Mouse (Mus musculus) stomach, postnatal 0 days (tissue): Measurements from ENCODE around the gene Tbcd. TPM values are rescaled to one million over a fixed set of nuclear protein-coding genes. Genes with fewer than 3 reads are reported as not detected.

Source experiments
- ATAC-seq: fragments of 200-750 bp; cut with Nextera tagmentation; 2 replicates; pipeline ENCODE4 v1.8.0; 2017; ENCODE audit not compliant: low FRiP score, low TSS enrichment
- DNase-seq: peaks from one replicate; pipeline ENCODE4 v3.0.0-alpha.2; 2016; ENCODE audit warnings: low spot score
- H3K27ac ChIP-seq: fragments of 300-500 bp; sonication (generic); replicated peaks from 2 replicates; pipeline ENCODE4 v1.5.1; 2014; ENCODE audit warnings: mild to moderate bottlenecking, control low read depth
- H3K27me3 ChIP-seq: fragments of 300-500 bp; sonication (generic); 2 replicates; pipeline ENCODE4 v1.6.1; 2014; ENCODE audit warnings: low read length; ENCODE audit not compliant: control insufficient read depth, insufficient read depth
- H3K36me3 ChIP-seq: fragments of 300-500 bp; sonication (generic); 2 replicates; pipeline ENCODE4 v1.6.1; 2014; ENCODE audit warnings: low read length, mixed read lengths; ENCODE audit not compliant: control insufficient read depth, insufficient read depth
- H3K4me1 ChIP-seq: fragments of 300-500 bp; sonication (generic); replicated peaks from 2 replicates; pipeline ENCODE4 v1.6.1; 2014; ENCODE audit warnings: antibody characterized with exemption; ENCODE audit not compliant: control insufficient read depth, insufficient read depth
- H3K4me2 ChIP-seq: fragments of 300-500 bp; sonication (generic); replicated peaks from 2 replicates; pipeline ENCODE4 v1.6.1; 2014; ENCODE audit warnings: low read depth, mild to moderate bottlenecking, control low read depth, moderate library complexity
- H3K4me3 ChIP-seq: fragments of 300-500 bp; sonication (generic); 2 replicates; pipeline ENCODE4 v1.5.1; 2014; ENCODE audit warnings: low read depth, low read length, control low read depth
- H3K9ac ChIP-seq: fragments of 300-500 bp; sonication (generic); 2 replicates; pipeline ENCODE4 v1.6.1; 2014; ENCODE audit warnings: mild to moderate bottlenecking, low read length, control low read depth, mixed read lengths
- H3K9me3 ChIP-seq: fragments of 300-500 bp; sonication (generic); 2 replicates; pipeline ENCODE4 v1.6.1; 2016; ENCODE audit warnings: low read length; ENCODE audit not compliant: control insufficient read depth
- CTCF ChIP-seq: IDR thresholded peaks from 2 replicates; pipeline ENCODE4 v1.5.1; 2016; ENCODE audit warnings: antibody characterized with exemption, low read depth, mild to moderate bottlenecking, moderate library complexity
- EP300 ChIP-seq: optimal IDR thresholded peaks from 2 replicates; pipeline ENCODE3; 2016; ENCODE audit warnings: antibody characterized with exemption
- WGBS: fragments of 180-500 bp; shearing (Covaris S2); extraction: QIAGEN DNeasy Blood & Tissue Kit; methylation state at CpG from one replicate; pipeline ENCODE4 v1.1.7; 2014; 5-methylcytosine and 5-hydroxymethylcytosine counted together
- polyA plus RNA-seq: library from polyadenylated mRNA; unstranded; fragments of >200 nt; fragmentation: Nextera tagmentation; extraction: Ambion mirVana; gene quantifications from 2 replicates; pipeline ENCODE4 v1.2.1, GENCODE M21; 2015

The Tbcd gene
- polyA plus RNA-seq, 1 experiment from 2014 or later: 36.8 TPM

DNA sequence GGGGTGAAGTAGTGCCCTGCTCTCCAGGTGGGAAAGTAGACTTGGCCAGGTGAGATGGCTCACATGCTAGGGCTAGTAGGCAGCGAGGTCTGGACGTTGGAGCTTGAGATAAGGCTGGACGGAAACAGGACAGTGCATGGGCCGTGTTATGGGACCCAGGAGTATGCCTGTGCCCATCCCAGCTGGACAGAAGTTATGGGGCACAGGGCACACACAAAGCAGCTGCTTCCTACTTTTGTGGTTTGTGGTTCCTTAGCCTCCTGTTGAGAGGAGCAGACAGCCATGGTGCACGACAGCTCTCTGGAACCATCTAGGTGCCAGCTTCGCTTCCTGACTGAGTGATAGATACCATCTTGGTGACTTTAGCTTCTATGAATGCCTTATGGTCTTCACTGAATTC is 153.9 kb downstream of the Tbcd start:
- no peaks in the 10 kb centered on the region for H3K4me1 ChIP-seq
- no peak overlapping the region for H3K27ac ChIP-seq
- TF ChIP-seq EP300 (no peak), CTCF (no peak)
- DNase-seq (no peak), ATAC-seq (no peak)
- no peaks in the 10 kb centered on the region for H3K27me3 ChIP-seq
- H3K4me2 ChIP-seq: no peak overlapping the region
- H3K36me3 ChIP-seq: peaks cover 11% of the 10 kb centered on the region
- WGBS: 90% methylated on average over 6 of the region's 6 CpGs
- no peaks in the 10 kb centered on the region for H3K9me3 ChIP-seq
- H3K4me3 ChIP-seq: no peak overlapping the region
- no peak overlapping the region for H3K9ac ChIP-seq

DNA sequence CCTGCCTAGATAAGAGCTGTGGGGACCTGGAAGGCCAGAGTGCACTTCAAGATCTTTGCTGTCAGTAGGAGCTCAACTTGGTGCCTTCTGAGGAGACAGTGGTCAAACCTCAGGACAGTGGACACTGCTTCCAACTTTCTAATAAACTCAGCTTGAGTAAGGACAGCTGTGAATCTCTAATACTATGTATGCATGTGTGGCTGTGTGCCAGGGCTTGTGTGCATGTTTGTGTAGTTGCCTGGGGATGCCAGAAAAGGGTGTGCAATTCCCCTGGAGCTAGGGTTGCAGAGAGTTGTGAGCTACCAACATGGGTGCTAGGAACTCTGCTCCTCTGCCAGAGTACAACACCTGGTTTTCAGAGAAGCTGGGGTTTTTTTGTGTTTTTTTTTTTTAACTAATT is 159.2 kb downstream of the Tbcd start:
- DNase-seq (no peak), ATAC-seq (no peak)
- no peak overlapping the region for H3K9ac ChIP-seq
- no peaks in the 10 kb centered on the region for H3K9me3 ChIP-seq
- H3K4me1 ChIP-seq: no peaks in the 10 kb centered on the region
- TF ChIP-seq EP300 (no peak), CTCF (no peak)
- H3K27me3 ChIP-seq: no peaks in the 10 kb centered on the region
- no peak overlapping the region for H3K27ac ChIP-seq
- peaks cover 13% of the 10 kb centered on the region; the same call in 1 of the 2 replicates for H3K36me3 ChIP-seq
- H3K4me3 ChIP-seq: no peak overlapping the region
- no peak overlapping the region for H3K4me2 ChIP-seq

DNA sequence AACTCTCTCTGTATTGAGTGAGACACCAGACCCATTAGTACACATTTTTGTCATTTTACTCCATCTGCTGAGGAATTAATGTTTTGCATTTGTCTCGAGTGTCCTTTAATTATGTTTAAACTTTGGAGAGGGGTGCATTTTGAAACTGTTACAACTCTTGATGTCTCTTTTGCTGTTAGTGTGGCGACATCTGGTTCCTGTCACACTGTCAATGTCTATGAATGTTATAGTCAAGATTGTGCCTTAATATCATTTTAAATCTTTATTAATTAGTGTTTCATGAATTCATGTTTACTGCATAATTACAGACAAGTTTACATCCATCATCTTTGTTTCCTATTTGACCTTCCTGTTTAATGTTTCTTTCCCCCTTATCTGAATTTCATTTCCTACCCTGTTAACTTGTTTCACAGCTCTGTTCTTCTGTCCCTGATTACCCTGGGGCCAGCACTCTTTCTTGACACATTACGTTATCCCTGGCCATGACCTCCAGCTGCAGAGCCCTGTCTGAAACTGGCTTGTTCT is 164.3 kb downstream of the Tbcd start:
- peaks cover 21% of the 10 kb centered on the region; the same call in 1 of the 2 replicates for H3K36me3 ChIP-seq
- no peaks in the 10 kb centered on the region for H3K4me1 ChIP-seq
- ATAC-seq (no peak), DNase-seq (no peak)
- H3K27ac ChIP-seq: no peak overlapping the region
- H3K9me3 ChIP-seq: no peaks in the 10 kb centered on the region
- no peak overlapping the region for H3K4me3 ChIP-seq
- no peaks in the 10 kb centered on the region for H3K27me3 ChIP-seq
- TF ChIP-seq CTCF: no peak
- TF ChIP-seq EP300: no peak
- no peak overlapping the region for H3K9ac ChIP-seq
- H3K4me2 ChIP-seq: no peak overlapping the region
- 64% methylated on average over 3 of the region's 3 CpGs for WGBS

DNA sequence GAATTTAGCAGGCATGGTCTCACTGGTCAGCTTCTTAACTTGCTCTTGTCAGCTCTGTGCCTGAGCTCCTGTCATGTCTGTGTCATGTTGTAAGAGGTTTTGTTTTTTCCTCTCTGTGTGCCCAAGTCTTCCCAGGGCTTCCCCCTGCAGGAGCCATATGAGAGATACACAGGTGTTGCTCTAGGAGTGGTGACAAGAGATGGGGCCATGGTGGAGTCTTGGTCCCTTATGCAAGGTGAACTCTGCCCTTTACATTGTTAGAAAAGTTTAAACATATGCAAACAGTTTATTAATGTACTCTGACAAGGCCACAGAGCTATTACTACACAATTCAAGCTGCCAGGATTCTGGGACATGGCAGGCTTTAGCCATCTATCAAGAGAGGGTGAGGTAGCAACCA is 164.8 kb downstream of the Tbcd start:
- Histone ChIP-seq H3K4me1 (no peaks in the 10 kb centered on the region), H3K36me3 (peaks cover 21% of the 10 kb centered on the region; the same call in 1 of the 2 replicates), H3K4me2 (no peak overlapping the region), H3K9ac (no peak overlapping the region), H3K4me3 (no peak overlapping the region), H3K27me3 (no peaks in the 10 kb centered on the region), H3K27ac (0 out of 2 replicates have a peak overlapping the region, but pooled peaks have one; percentile 2), H3K9me3 (no peaks in the 10 kb centered on the region)
- DNase-seq: no peak
- no peak for TF ChIP-seq EP300
- no peak for TF ChIP-seq CTCF
- ATAC-seq: no peak

DNA sequence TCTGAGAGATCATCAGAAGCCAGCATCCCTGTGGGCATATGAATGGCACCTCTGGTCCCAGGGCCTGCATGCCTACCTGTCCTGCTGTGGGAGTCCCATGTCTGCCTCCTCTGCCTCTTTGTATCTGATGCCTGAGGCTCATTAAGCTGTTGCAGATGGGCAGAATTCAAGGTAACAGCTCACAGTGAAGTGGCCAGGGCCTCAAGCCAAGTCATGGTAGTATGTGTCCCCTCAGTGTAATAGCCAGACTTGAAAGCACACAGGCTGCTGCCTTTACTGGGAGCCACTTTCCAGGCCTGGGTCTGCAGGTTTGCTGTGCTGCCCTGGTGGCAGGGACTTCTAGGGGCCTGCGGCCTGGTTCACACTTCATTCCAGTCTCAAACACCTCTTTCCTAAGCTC is 165.6 kb downstream of the Tbcd start:
- Histone ChIP-seq H3K27me3 (no peaks in the 10 kb centered on the region), H3K27ac (peak overlapping the region; percentile 2; the same call in 1 of the 2 replicates), H3K36me3 (peaks cover 23% of the 10 kb centered on the region), H3K4me1 (no peaks in the 10 kb centered on the region), H3K9me3 (no peaks in the 10 kb centered on the region), H3K4me2 (no peak overlapping the region), H3K9ac (no peak overlapping the region), H3K4me3 (no peak overlapping the region)
- ATAC-seq: no peak
- WGBS: 96% methylated on average over 1 of the region's 1 CpGs
- DNase-seq: no peak
- TF ChIP-seq CTCF (no peak), EP300 (no peak)

DNA sequence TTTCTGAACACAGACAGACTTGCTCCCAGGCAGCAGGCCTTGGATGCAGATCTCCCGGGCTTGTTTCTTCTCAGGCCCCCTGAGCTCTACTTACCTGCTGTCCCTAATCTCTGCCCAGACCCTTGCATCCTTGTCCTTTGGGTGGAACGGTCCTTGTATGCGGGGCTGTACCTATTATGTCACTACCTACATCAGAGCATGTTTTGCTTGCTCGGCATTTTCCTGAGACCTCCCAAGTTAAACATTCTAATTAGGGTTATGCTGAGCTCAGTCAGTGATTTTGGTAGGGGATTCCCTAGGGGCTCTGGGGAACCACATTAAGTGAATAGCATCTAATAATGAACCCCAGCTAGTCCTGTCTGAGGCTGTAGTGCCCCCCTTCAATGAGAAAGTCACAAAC is 173.3 kb downstream of the Tbcd start:
- Histone ChIP-seq H3K9me3 (no peaks in the 10 kb centered on the region), H3K9ac (no peak overlapping the region), H3K36me3 (peaks cover 4% of the 10 kb centered on the region), H3K27me3 (no peaks in the 10 kb centered on the region), H3K4me2 (no peak overlapping the region), H3K27ac (no peak overlapping the region), H3K4me1 (no peaks in the 10 kb centered on the region), H3K4me3 (no peak overlapping the region)
- 90% methylated on average over 4 of the region's 4 CpGs for WGBS
- DNase-seq (no peak), ATAC-seq (no peak)
- TF ChIP-seq EP300 (no peak), CTCF (no peak)
